ENCODE assay signal across 10 mouse cellular contexts in genomic region chr2:126618470-126619179, GRCm38 (mm10). TPM values are rescaled to one million over a fixed set of nuclear protein-coding genes. Genes with fewer than 3 reads are reported as not detected.
DNase-seq lines count a peak whose midpoint lies in the region; ATAC-seq and TF ChIP-seq lines count a peak whose summit lies in the region.
"Had no signal": no experiment of that assay in that cellular context is flagged by ENCODE, and none has a peak within 500 bp of the region (broad histone marks: within the 10 kb centered on the region; RNA-seq: fewer than 3 reads in every experiment).

No protein-coding gene starts in this region.

- H3K79me2 ChIP-seq in heart, adult 2 months (replicated peaks; ENCODE audit: control insufficient read depth, insufficient read depth, low read length): no peaks in the 10 kb centered on the region

- TF ChIP-seq POLR2A in heart, adult 2 months (IDR thresholded peaks at IDR 0.05; ENCODE audit: insufficient read depth, low read depth, low read length): no peak
- no peak for TF ChIP-seq POLR2A in thymus, adult 2 months (IDR thresholded peaks at IDR 0.05; ENCODE audit: control insufficient read depth, extremely low read depth, insufficient read depth, low read length, poor library complexity)

- H3K4me1 ChIP-seq in heart, adult 2 months (ENCODE audit: control insufficient read depth, insufficient read depth, low read length): peaks cover 3% of the 10 kb centered on the region
- peaks cover 20% of the 10 kb centered on the region for H3K4me1 ChIP-seq in E14TG2a.4 (replicated peaks; ENCODE audit: low read depth, low read length)
- H3K4me1 ChIP-seq in liver, embryonic 15.5 days (replicated peaks): peaks cover 15% of the 10 kb centered on the region; the same call in 1 of the 2 replicates
- no peaks in the 10 kb centered on the region for H3K4me1 ChIP-seq in thymus, adult 2 months (replicated peaks; ENCODE audit: control insufficient read depth, insufficient read depth, low read length)
- H3K4me1 ChIP-seq: intestine, embryonic 15.5 days had no signal

- peak overlapping the region; percentile 54 for H3K27ac ChIP-seq in heart, adult 2 months
- H3K27ac ChIP-seq in liver, embryonic 15.5 days (replicated peaks): 0 out of 2 replicates have a peak overlapping the region, but pooled peaks have one; percentile 22
- no peak overlapping the region; the same call in 1 of the 2 replicates for H3K27ac ChIP-seq in thymus, adult 2 months (ENCODE audit: control insufficient read depth, insufficient read depth, low read length)
- H3K27ac ChIP-seq: intestine, embryonic 15.5 days; left cerebral cortex, adult 2 months had no signal

- H3K4me2 ChIP-seq in liver, embryonic 15.5 days: peak overlapping the region; percentile 16
- H3K4me2 ChIP-seq: intestine, embryonic 15.5 days had no signal

- H3K27me3 ChIP-seq in heart, adult 2 months (ENCODE audit: control insufficient read depth, insufficient read depth, low read length): no peaks in the 10 kb centered on the region
- peaks cover 10% of the 10 kb centered on the region for H3K27me3 ChIP-seq in E14TG2a.4 (ENCODE audit: insufficient read depth, low read length)
- no peaks in the 10 kb centered on the region for H3K27me3 ChIP-seq in liver, embryonic 15.5 days
- H3K27me3 ChIP-seq in thymus, adult 2 months (ENCODE audit: control insufficient read depth, insufficient read depth, low read length): no peaks in the 10 kb centered on the region
- H3K27me3 ChIP-seq: intestine, embryonic 15.5 days had no signal

- TF ChIP-seq EP300 in heart, adult 2 months (IDR thresholded peaks at IDR 0.05; ENCODE audit: insufficient read depth, low read depth, low read length): no peak

- DNase-seq in heart, adult 2 months: peak; percentile 20 to 33
- DNase-seq in heart, adult 8-10 months (ENCODE audit: low spot score): no peak
- no peak for DNase-seq in left cerebral cortex, postnatal 4 days
- no peak for DNase-seq in neural tube, embryonic 10.5 days (ENCODE audit: extremely low spot score, low spot score)
- DNase-seq in thymus, adult 2 months: no peak

- no peaks in the 10 kb centered on the region for H3K9me3 ChIP-seq in E14TG2a.4 (ENCODE audit: low read length)
- H3K9me3 ChIP-seq in liver, embryonic 15.5 days (replicated peaks): no peaks in the 10 kb centered on the region
- H3K9me3 ChIP-seq: intestine, embryonic 15.5 days had no signal

- no peaks in the 10 kb centered on the region for H3K36me3 ChIP-seq in heart, adult 2 months (ENCODE audit: control insufficient read depth, insufficient read depth, low read length)
- no peaks in the 10 kb centered on the region for H3K36me3 ChIP-seq in E14TG2a.4 (ENCODE audit: insufficient read depth, low read length)
- H3K36me3 ChIP-seq in liver, embryonic 15.5 days (replicated peaks): no peaks in the 10 kb centered on the region
- H3K36me3 ChIP-seq in thymus, adult 2 months (ENCODE audit: control insufficient read depth, insufficient read depth, low read length): no peaks in the 10 kb centered on the region
- H3K36me3 ChIP-seq: intestine, embryonic 15.5 days had no signal

- WGBS in heart, adult 2 months: 11% methylated on average over 8 of the region's 8 CpGs
- WGBS in liver, embryonic 15.5 days (ENCODE audit: insufficient replicate concordance): 19% methylated on average over 8 of the region's 8 CpGs
- WGBS in thymus, adult 2 months: 52% methylated on average over 8 of the region's 8 CpGs

- peak; percentile 89 for ATAC-seq in common myeloid progenitor, adult 5-6 weeks (replicated peaks; ENCODE audit: low read depth, poor library complexity, severe bottlenecking)
- no peak for ATAC-seq in liver, embryonic 15.5 days (ENCODE audit: insufficient read depth)
- ATAC-seq: intestine, embryonic 15.5 days had no signal

- intact Hi-C loops in heart, adult 2 months (cut with DNase I): no loop called here
- intact Hi-C loops in left cerebral cortex, postnatal 4 days (cut with DNase I): no loop called here

- TF ChIP-seq CTCF in heart, adult 2 months (IDR thresholded peaks at IDR 0.05): no peak
- no peak for TF ChIP-seq CTCF in E14TG2a.4 (conservative IDR thresholded peaks at IDR 0.05; ENCODE audit: low read length)
- TF ChIP-seq CTCF in thymus, adult 2 months (IDR thresholded peaks at IDR 0.05; ENCODE audit: borderline replicate concordance, control insufficient read depth, extremely low read depth, insufficient read depth, low read length, poor library complexity): no peak

- H3K9ac ChIP-seq in heart, adult 2 months (ENCODE audit: low read depth, low read length): no peak overlapping the region
- H3K9ac ChIP-seq in liver, embryonic 15.5 days: no peak overlapping the region
- H3K9ac ChIP-seq: intestine, embryonic 15.5 days had no signal

- no peak overlapping the region for H3K4me3 ChIP-seq in heart, adult 2 months
- peak overlapping the region; percentile 18; the same call in 1 of the 2 replicates for H3K4me3 ChIP-seq in E14TG2a.4 (replicated peaks; ENCODE audit: low read length)
- H3K4me3 ChIP-seq in liver, embryonic 15.5 days (replicated peaks): no peak overlapping the region
- no peak overlapping the region for H3K4me3 ChIP-seq in thymus, adult 2 months (ENCODE audit: control insufficient read depth, insufficient read depth, low read length)
- H3K4me3 ChIP-seq: intestine, embryonic 15.5 days; left cerebral cortex, adult 2 months had no signal

RNA-seq across cellular contexts. Expression of gene Hdc, which starts 0.5 kb away (rescaled TPM):
- total RNA-seq in heart, adult 2 months (2021): 1 to 10 TPM in 1 of 2 experiments, under 1 TPM in 1; 0.81 to 1.4 TPM
- 2.3 and 3.3 TPM in 2 replicates for polyA plus RNA-seq in heart, adult 2 months (2012; rRNA removed)
- 1 to 10 TPM in 2 of 4 experiments, under 1 TPM in 2; 0.46 to 4.2 (median 1.2) TPM for total RNA-seq in heart, adult 8-10 months (2022)
- 16.9 and 19.1 TPM in 2 replicates for total RNA-seq in common myeloid progenitor, adult 5-6 weeks (2017)
- polyA plus RNA-seq in liver, embryonic 15.5 days (2015; fragmentation: Nextera tagmentation; extraction: Ambion mirVana): 7.3 and 7.8 TPM in 2 replicates
- total RNA-seq in left cerebral cortex, postnatal 4 days (2021): 1 to 10 TPM; 1.1 to 1.5 TPM
- polyA plus RNA-seq in thymus, adult 2 months (2012; rRNA removed): 18.1 and 19.1 TPM in 2 replicates

RNA-seq across cellular contexts. Expression of gene Gabpb1, which starts 57.5 kb away (rescaled TPM):
- total RNA-seq in heart, adult 2 months (2021): 10 to 100 TPM; 10.6 to 13.1 TPM
- polyA plus RNA-seq in heart, adult 2 months (2012; rRNA removed): 5.8 and 9.7 TPM in 2 replicates
- 10 to 100 TPM in 3 of 4 experiments, 1 to 10 TPM in 1; 9.6 to 17.7 (median 14.0) TPM for total RNA-seq in heart, adult 8-10 months (2022)
- total RNA-seq in common myeloid progenitor, adult 5-6 weeks (2017): 50.3 and 54.1 TPM in 2 replicates
- polyA plus RNA-seq in liver, embryonic 15.5 days (2015; fragmentation: Nextera tagmentation; extraction: Ambion mirVana): 21.9 and 23.2 TPM in 2 replicates
- 10 to 100 TPM; 27.2 to 28.5 TPM for total RNA-seq in left cerebral cortex, postnatal 4 days (2021)
- 26.2 and 32.1 TPM in 2 replicates for polyA plus RNA-seq in thymus, adult 2 months (2012; rRNA removed)

Comparison
In these comparisons a context has a peak if more than half of its experiments do, and no peak if none do; other contexts are left out.
1. DNase-seq: peak in heart, adult 2 months (2 of 2); none in heart, adult 8-10 months (single experiment), left cerebral cortex, postnatal 4 days (single experiment), neural tube, embryonic 10.5 days (single experiment) and thymus, adult 2 months (single experiment).